Mouse (Mus musculus) bone marrow, adult 2 months (tissue): ENCODE measurements around the gene Nkpd1.

Experiments
- CTCF ChIP-seq: fragments of 200-500 bp; IDR thresholded peaks from 2 replicates; pipeline ENCODE4 v1.5.1; 2011; ENCODE audit warnings: low read length, control low read depth; ENCODE audit not compliant: control insufficient read depth, insufficient read depth
- POLR2A ChIP-seq: fragments of 200-500 bp; IDR thresholded peaks from 2 replicates; pipeline ENCODE4 v1.6.1; 2011; ENCODE audit warnings: low read depth, mild to moderate bottlenecking, control low read depth, low read length, borderline replicate concordance; ENCODE audit not compliant: control insufficient read depth

GRCm38 (mm10) chr7:19506969-19507611 lies 10.5 kb upstream of the Nkpd1 start:
- TF ChIP-seq CTCF: no peak
- TF ChIP-seq POLR2A: no peak
